Mouse (Mus musculus) cortical plate, adult 2 months (tissue): ENCODE data around the gene Sox3. TPM values are rescaled to one million over a fixed set of nuclear protein-coding genes. Genes with fewer than 3 reads are reported as not detected.

Experiments
- H3K27ac ChIP-seq: fragments of 200-500 bp; 2 replicates; pipeline ENCODE4 v1.5.1; 2012; ENCODE audit warnings: low read length, control low read depth, inconsistent platforms; ENCODE audit not compliant: insufficient read depth
- H3K4me1 ChIP-seq: fragments of 200-500 bp; 2 replicates; pipeline ENCODE4 v1.6.1; 2011; ENCODE audit warnings: low read length; ENCODE audit not compliant: control insufficient read depth, insufficient read depth
- H3K4me3 ChIP-seq: fragments of 200-500 bp; 2 replicates; pipeline ENCODE4 v1.5.1; 2011; ENCODE audit warnings: mild to moderate bottlenecking, low read length, control low read depth; ENCODE audit not compliant: insufficient read depth
- CTCF ChIP-seq: fragments of 200-500 bp; IDR thresholded peaks from 2 replicates; pipeline ENCODE4 v1.5.1; 2011; ENCODE audit warnings: mild to moderate bottlenecking, control low read depth, low read length; ENCODE audit not compliant: insufficient read depth; ENCODE audit errors: extremely low read depth
- POLR2A ChIP-seq: fragments of 200-500 bp; IDR thresholded peaks from 2 replicates; pipeline ENCODE4 v1.6.1; 2011; ENCODE audit warnings: mild to moderate bottlenecking, low read length, control low read depth; ENCODE audit not compliant: insufficient read depth; ENCODE audit errors: extremely low read depth
- polyA plus RNA-seq: library from polyadenylated mRNA; depleted of rRNA; stranded (reverse); fragments of >200 nt; gene quantifications from 2 replicates; pipeline ENCODE4 v1.2.3, GENCODE M21; 2012

Sox3 gene
- polyA plus RNA-seq, 1 experiment, result 1.5 TPM

DNA sequence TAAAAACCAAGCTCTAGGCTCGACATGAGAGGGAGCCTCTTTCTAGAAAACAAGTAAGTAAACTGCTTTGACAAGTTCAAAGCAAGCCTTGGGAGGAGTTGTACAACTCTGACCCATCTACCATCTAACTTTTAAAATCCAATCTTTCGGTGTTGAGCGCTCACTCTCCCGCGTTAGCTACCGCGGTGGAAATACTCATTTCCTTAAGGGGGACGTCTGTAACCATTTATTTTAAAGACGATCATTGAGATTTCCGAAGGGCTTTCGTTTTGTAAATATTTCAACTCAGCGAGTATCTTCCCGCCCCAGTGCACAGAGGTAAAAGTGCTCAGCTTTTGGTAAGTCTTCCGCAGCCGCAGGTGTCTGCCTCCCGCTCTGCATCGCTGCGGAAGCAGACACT lies 2.6 kb downstream of the Sox3 start:
- Histone ChIP-seq H3K27ac (no peak overlapping the region), H3K4me1 (no peaks in the 10 kb centered on the region), H3K4me3 (no peak overlapping the region; the same call in 1 of the 2 replicates)
- TF ChIP-seq CTCF, result no peak
- no peak for TF ChIP-seq POLR2A

DNA sequence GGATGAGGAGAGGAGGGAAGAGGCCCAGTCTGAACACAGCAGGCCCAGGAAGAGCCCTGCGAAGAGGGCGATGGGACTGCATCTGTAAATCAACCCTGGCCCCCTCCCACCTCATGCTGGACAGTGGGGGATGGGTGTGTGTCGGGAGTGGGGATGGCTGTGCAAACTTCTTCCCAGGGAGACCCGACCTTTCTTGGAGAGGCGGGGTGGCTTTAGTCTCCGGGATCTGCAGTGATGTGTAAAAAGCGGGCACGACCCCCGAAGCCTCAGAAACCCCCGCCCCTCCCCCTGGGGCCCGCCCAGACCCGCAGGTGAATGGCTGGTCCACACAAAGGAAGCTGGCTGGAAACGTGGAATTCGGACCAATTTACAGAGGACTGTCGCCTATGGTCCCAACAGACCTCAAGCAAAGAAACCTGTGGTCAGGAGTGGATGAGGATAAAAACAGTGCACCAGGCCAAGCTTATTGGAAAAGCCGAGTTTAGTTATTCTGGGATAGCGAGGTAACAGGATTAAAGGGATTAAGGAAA lies 3.2 kb downstream of the Sox3 start:
- no peak overlapping the region for H3K27ac ChIP-seq
- H3K4me1 ChIP-seq, result no peaks in the 10 kb centered on the region
- TF ChIP-seq POLR2A (no peak), CTCF (no peak)
- H3K4me3 ChIP-seq, result no peak overlapping the region
